Mouse (Mus musculus) liver, embryonic 16.5 days (tissue): ENCODE measurements at regions not wholly inside any gene's neighbourhood (a gene's known extent, or its start where the extent isn't known, plus 50 kb on each side); places are given as distances from the start of the nearest gene placed in this dataset.
A peak's percentile ranks its signal among the peaks of the same experiment; 100 is the strongest.

Source experiments
- ATAC-seq: fragments of 200-750 bp; cut with Nextera tagmentation; 2 replicates; pipeline ENCODE4 v1.8.0; 2017; ENCODE audit warnings: low read depth, mild to moderate bottlenecking, moderate number of reproducible peaks, moderate library complexity
- H3K27ac ChIP-seq: fragments of 300-500 bp; sonication (generic); 2 replicates; pipeline ENCODE4 v1.5.1; 2014; ENCODE audit warnings: mild to moderate bottlenecking, low read length
- H3K27me3 ChIP-seq: fragments of 300-500 bp; sonication (generic); 2 replicates; pipeline ENCODE4 v1.6.1; 2014; ENCODE audit warnings: low read depth, low read length, mixed read lengths; ENCODE audit not compliant: control insufficient read depth, insufficient read depth
- H3K36me3 ChIP-seq: fragments of 300-500 bp; sonication (generic); 2 replicates; pipeline ENCODE4 v1.6.1; 2014; ENCODE audit warnings: mild to moderate bottlenecking; ENCODE audit not compliant: control insufficient read depth, insufficient read depth
- H3K4me1 ChIP-seq: fragments of 300-500 bp; sonication (generic); 2 replicates; pipeline ENCODE4 v1.6.1; 2014; ENCODE audit warnings: low read depth, low read length, mixed read lengths; ENCODE audit not compliant: control insufficient read depth
- H3K4me2 ChIP-seq: fragments of 300-500 bp; sonication (generic); 2 replicates; pipeline ENCODE4 v1.6.1; 2014; ENCODE audit warnings: low read depth, low read length, mixed read lengths
- H3K4me3 ChIP-seq: fragments of 300-500 bp; sonication (generic); 2 replicates; pipeline ENCODE4 v1.5.1; 2014; ENCODE audit warnings: low read depth, mild to moderate bottlenecking, low read length
- H3K9ac ChIP-seq: fragments of 300-500 bp; sonication (generic); 2 replicates; pipeline ENCODE4 v1.6.1; 2014; ENCODE audit warnings: low read depth, low read length
- H3K9me3 ChIP-seq: fragments of 300-500 bp; sonication (generic); replicated peaks from 2 replicates; pipeline ENCODE4 v1.6.1; 2016; ENCODE audit warnings: low read length; ENCODE audit not compliant: control insufficient read depth
- WGBS: fragments of 180-500 bp; shearing (Covaris S2); extraction: QIAGEN DNeasy Blood & Tissue Kit; methylation state at CpG from one replicate; pipeline ENCODE4 v1.1.7; 2014; ENCODE audit not compliant: insufficient replicate concordance; 5-methylcytosine and 5-hydroxymethylcytosine counted together

- no peaks in the 10 kb centered on the region for H3K9me3 ChIP-seq
- H3K4me1 ChIP-seq: no peaks in the 10 kb centered on the region; the same call in 1 of the 2 replicates
- WGBS: 63% methylated on average over 4 of the region's 4 CpGs
- no peak for ATAC-seq
- no peak overlapping the region for H3K9ac ChIP-seq
- no peak overlapping the region for H3K4me3 ChIP-seq
- H3K36me3 ChIP-seq: no peaks in the 10 kb centered on the region
- H3K4me2 ChIP-seq: no peak overlapping the region
- no peak overlapping the region for H3K27ac ChIP-seq
- no peaks in the 10 kb centered on the region for H3K27me3 ChIP-seq
These were observed 64.8 kb upstream of the Daam1 start for GRCm38 (mm10) chr12:71766086-71766485.

DNA sequence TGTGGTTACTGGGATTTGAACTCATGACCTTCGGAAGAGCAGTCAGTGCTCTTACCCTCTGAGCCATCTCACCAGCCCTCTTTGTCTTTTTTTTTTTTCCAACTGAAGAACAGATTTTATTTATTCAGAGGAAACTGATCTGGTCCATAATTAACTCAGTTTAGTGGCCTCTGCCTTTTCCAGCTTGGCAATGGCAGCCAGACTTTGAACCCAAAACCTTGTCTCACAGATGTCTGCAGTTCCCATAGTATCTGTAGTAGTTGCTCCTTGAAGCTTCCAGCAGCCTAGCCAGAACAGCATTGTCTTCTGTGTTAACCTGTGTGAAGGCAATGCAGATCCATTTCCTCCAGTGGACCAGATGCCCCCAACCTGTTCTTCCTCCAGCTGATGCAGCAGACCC lies 64.2 kb upstream of the Daam1 start:
- ATAC-seq: no peak
- H3K36me3 ChIP-seq: no peaks in the 10 kb centered on the region
- no peak overlapping the region for H3K9ac ChIP-seq
- no peaks in the 10 kb centered on the region for H3K9me3 ChIP-seq
- H3K4me2 ChIP-seq: no peak overlapping the region
- H3K4me3 ChIP-seq: no peak overlapping the region
- no peaks in the 10 kb centered on the region; the same call in 1 of the 2 replicates for H3K4me1 ChIP-seq
- H3K27me3 ChIP-seq: no peaks in the 10 kb centered on the region
- H3K27ac ChIP-seq: no peak overlapping the region
- WGBS: 71% methylated on average over 1 of the region's 1 CpGs

DNA sequence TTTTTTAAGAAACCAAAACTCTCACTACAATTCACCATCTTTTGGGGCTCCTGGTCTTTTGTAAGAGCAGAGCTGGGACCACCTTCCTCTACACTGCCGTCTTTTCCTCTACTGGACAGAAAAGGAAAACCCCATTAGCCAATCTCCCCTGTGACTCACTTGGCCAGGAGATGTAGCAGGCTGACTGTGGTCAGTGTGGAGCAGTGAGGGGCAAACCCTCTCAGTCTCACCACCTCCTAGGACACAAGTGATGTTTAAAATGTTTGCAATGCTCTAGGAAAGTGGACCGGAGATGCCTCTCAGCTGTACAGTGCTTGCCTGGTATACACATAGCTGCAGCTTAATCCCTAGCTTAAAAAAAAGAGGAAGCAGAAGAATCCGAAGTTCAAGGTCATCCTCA lies 63.0 kb upstream of the Daam1 start:
- Histone ChIP-seq H3K4me1 (no peaks in the 10 kb centered on the region; the same call in 1 of the 2 replicates), H3K4me2 (no peak overlapping the region), H3K4me3 (no peak overlapping the region), H3K9me3 (no peaks in the 10 kb centered on the region), H3K9ac (no peak overlapping the region), H3K27me3 (no peaks in the 10 kb centered on the region), H3K27ac (no peak overlapping the region), H3K36me3 (no peaks in the 10 kb centered on the region)
- 40% methylated on average over 3 of the region's 3 CpGs for WGBS
- ATAC-seq: no peak

DNA sequence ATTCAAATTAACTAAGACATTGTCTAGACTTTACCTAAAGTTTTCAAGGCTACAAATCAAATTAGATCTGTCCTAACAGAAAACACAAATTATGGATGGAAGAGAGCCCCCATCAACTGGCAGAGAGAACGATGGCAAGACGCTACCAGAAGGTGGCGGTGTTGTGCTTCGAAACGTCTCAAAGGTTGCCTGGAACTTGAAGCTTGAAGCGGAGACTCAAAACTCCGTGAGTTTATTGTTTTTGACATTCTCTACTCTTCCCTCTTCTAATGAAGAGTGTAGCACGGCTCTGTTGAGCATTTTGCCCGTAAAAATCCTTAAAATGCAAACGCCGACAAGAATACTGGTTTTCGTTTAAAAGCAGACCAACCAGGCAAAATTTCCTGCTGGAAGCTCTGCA lies 62.4 kb upstream of the Daam1 start:
- no peak for ATAC-seq

DNA sequence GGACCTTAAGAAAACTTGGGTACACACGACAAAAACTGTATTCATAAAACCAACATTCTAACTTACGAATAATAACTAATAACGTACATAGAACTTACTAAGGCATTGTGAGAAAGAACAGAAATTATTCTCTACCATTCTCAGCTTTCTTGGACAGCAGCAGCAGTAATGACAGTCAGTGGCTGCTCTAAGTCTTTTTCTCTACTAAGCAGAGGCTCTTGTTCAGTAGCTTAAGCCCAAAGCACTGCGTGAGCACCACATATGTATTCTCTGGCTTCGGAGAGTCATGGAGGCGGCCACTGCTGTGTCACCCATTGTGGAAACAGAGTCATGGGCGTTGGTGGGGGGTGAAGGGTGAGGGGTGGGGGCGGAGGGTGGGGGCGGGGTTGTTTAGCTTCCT lies 62.0 kb upstream of the Daam1 start:
- H3K4me3 ChIP-seq: peak overlapping the region; percentile 13
- peak overlapping the region; percentile 51 for H3K4me2 ChIP-seq
- no peaks in the 10 kb centered on the region for H3K9me3 ChIP-seq
- no peaks in the 10 kb centered on the region for H3K36me3 ChIP-seq
- no peaks in the 10 kb centered on the region; the same call in 1 of the 2 replicates for H3K4me1 ChIP-seq
- ATAC-seq: no peak
- 32% methylated on average over 9 of the region's 9 CpGs for WGBS
- no peak overlapping the region for H3K9ac ChIP-seq
- H3K27ac ChIP-seq: no peak overlapping the region
- no peaks in the 10 kb centered on the region for H3K27me3 ChIP-seq

More for the DNA sequence above, 62.4 kb upstream of the Daam1 start:
- H3K36me3 ChIP-seq: no peaks in the 10 kb centered on the region
- peak overlapping the region; percentile 51 for H3K4me2 ChIP-seq
- H3K27me3 ChIP-seq: no peaks in the 10 kb centered on the region
- WGBS: 5% methylated on average over 12 of the region's 12 CpGs
- no peaks in the 10 kb centered on the region for H3K9me3 ChIP-seq
- H3K4me1 ChIP-seq: no peaks in the 10 kb centered on the region; the same call in 1 of the 2 replicates
- H3K9ac ChIP-seq: no peak overlapping the region
- no peak overlapping the region for H3K27ac ChIP-seq
- H3K4me3 ChIP-seq: peak overlapping the region; percentile 13

DNA sequence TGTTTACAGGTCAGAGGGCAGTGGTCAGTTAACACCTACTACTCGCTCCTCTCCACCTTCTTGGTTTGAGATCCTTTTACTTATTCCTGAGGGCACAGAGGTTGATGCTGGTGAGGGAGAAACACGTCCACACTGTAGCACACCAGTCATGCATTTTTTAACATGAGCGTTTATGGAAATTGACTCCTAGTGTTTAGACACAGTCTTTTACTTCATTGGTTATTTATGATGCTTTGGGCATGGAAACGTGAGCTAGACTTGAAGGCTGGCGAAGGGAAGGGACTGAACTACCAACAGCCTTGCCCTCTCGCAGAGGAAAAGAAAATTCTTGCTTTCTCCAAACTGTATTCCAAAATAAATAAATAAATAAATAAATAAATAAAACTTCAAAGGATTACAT lies 61.6 kb upstream of the Daam1 start:
- 62% methylated on average over 6 of the region's 6 CpGs for WGBS
- no peak overlapping the region for H3K4me3 ChIP-seq

GRCm38 (mm10) chr12:71773891-71774290 lies 57.0 kb upstream of the Daam1 start:
- no peaks in the 10 kb centered on the region for H3K36me3 ChIP-seq
- no peak overlapping the region for H3K4me2 ChIP-seq
- 61% methylated on average over 9 of the region's 9 CpGs for WGBS
- no peaks in the 10 kb centered on the region; the same call in 1 of the 2 replicates for H3K4me1 ChIP-seq
- no peak overlapping the region for H3K27ac ChIP-seq
- H3K4me3 ChIP-seq: no peak overlapping the region
- H3K9me3 ChIP-seq: no peaks in the 10 kb centered on the region
- no peak for ATAC-seq
- no peak overlapping the region for H3K9ac ChIP-seq
- no peaks in the 10 kb centered on the region for H3K27me3 ChIP-seq

More for the DNA sequence above, 61.6 kb upstream of the Daam1 start:
- Histone ChIP-seq H3K4me2 (no peak overlapping the region), H3K36me3 (no peaks in the 10 kb centered on the region), H3K27ac (no peak overlapping the region), H3K9me3 (no peaks in the 10 kb centered on the region), H3K9ac (no peak overlapping the region), H3K27me3 (no peaks in the 10 kb centered on the region), H3K4me1 (no peaks in the 10 kb centered on the region; the same call in 1 of the 2 replicates)
- no peak for ATAC-seq

GRCm38 (mm10) chr12:71775126-71775525 lies 55.8 kb upstream of the Daam1 start:
- no peak for ATAC-seq
- Histone ChIP-seq H3K27ac (no peak overlapping the region), H3K27me3 (no peaks in the 10 kb centered on the region), H3K4me1 (no peaks in the 10 kb centered on the region), H3K9ac (no peak overlapping the region), H3K4me3 (no peak overlapping the region), H3K36me3 (no peaks in the 10 kb centered on the region), H3K4me2 (no peak overlapping the region), H3K9me3 (no peaks in the 10 kb centered on the region)
- WGBS: 70% methylated on average over 12 of the region's 12 CpGs

DNA sequence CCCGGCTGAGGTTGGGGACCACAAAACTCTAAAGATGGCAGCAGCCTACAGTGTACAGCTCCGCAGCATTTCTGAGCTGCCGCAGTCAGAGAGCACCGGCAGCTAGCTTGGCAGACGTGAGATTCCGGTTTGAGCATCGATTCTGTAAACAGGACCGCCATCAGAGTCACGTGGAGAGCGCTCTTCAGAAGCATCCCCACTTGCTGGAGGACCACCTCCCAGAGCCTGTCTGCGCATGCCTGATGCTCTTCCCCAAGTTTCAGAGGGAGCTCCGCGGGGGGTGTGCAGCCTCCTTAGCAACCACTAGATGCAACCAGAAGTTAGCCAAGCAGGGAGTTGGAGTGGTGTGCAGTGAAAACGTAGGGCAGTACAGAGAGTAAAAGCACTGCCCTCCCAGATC lies 52.7 kb upstream of the Daam1 start:
- WGBS: 44% methylated on average over 14 of the region's 14 CpGs
- Histone ChIP-seq H3K4me2 (no peak overlapping the region), H3K36me3 (no peaks in the 10 kb centered on the region), H3K9me3 (no peaks in the 10 kb centered on the region), H3K27me3 (no peaks in the 10 kb centered on the region), H3K4me3 (no peak overlapping the region), H3K9ac (no peak overlapping the region), H3K27ac (no peak overlapping the region), H3K4me1 (no peaks in the 10 kb centered on the region)
- no peak for ATAC-seq
